Mouse (Mus musculus): ENCODE data around the gene Foxk1. TPM values are rescaled to one million over a fixed set of nuclear protein-coding genes. Genes with fewer than 3 reads are reported as not detected.

Gene Foxk1
- polyA plus RNA-seq (2012; ENCODE audit: low replicate concordance), result 38.7 and 75.2 TPM in 2 replicates

DNA sequence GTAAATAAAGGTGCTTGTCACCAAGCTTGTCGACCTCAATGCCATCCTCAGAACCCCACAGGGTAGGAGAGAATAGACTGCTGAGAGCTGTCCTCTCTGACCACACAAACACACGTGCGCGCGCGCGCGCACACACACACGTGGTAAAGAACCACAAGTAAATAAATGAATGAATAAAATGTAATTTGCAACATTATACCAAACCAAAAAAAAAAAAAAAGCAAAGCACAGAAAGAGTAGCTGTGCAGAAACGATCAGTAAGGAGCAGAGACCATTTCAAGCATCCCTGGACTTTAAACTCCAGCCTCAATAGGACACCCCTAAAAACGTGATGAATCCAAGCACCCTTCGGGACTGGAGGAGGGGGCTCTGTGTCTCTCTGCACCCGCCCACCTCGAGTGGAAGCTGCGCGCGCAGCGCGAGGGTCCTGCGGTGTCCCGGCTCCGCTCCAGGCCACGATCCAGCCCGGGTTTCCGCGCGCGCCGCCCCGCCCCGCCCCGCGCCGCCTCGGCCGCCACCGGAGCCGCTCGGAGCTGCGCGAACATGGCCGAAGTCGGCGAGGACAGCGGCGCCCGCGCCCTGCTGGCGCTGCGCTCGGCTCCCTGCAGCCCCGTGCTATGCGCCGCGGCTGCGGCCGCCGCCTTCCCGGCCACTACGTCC, at the start of gene Foxk1:
Foxk1 (plus strand) TSS at position 517 of the 660 bp plus-strand sequence.

DNA sequence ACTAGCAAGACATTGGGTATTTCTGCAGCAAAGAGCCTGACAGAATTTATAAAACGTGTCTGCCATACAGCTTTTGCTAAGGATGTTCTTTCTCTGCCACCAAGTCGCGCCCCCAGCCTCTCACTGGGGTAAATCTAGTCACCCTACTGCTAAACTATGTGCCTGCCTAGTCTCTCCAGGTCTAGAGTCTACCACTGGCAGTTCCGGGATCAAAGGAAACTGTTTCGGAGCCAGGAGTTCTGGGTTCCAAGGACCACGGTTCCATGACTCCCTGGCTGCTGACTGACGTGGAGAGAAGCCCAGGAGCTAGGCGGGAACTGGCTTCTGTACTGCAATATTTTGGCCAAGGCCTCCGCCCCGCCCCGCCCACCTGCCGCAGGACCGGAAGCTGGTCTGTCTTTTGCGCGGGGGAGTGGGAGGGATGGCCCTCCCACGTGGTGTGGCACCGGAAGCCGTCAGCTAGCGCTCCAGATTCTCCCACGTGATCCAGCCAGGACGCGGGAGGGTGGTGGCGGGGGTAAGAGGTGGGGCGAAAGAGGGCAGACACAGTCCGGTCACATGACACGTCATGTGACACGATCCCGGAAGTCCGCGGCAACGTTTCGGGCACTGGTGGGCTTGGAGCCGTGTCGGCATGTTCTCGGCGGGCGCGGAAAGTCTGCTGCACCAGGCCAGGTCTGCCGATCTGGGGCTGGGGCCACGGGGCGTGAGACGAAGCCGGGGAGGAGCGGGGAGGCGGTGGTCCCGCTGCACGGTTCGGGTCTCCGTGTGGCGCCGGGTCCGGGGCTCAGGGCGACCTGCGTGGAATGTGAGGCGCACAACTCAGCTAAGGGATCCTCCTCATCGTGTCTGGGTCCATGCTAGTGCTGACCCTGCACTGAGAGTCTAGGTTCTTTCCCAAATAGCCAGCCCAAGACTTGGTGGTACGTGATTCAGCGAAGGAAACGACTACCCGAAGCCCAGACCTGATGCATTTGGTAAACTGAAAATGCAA, 62.5 kb downstream of the Foxk1 start, which contains the start of gene Ap5z1:
Ap5z1 (plus strand) TSS at position 484 of the 994 bp plus-strand sequence.

Other genes with a start within 250 kb of the Foxk1 start
- 22.3 and 34.2 TPM in 2 replicates for gene Ap5z1, start 62.4 kb downstream of the Foxk1 start, polyA plus RNA-seq (2012; ENCODE audit: low replicate concordance)
- not detected in 2 replicates for gene Papolb, start 128.6 kb downstream of the Foxk1 start, polyA plus RNA-seq (2012; ENCODE audit: low replicate concordance)
- 0.13 TPM in 1 of 2 replicates, not detected in the other for gene Radil, start 149.6 kb downstream of the Foxk1 start, polyA plus RNA-seq (2012; ENCODE audit: low replicate concordance)
- gene Mmd2, start 207.3 kb downstream of the Foxk1 start, polyA plus RNA-seq (2012; ENCODE audit: low replicate concordance), result not detected in 2 replicates
- 25.8 and 28.2 TPM in 2 replicates for gene Wipi2, start 226.2 kb downstream of the Foxk1 start, polyA plus RNA-seq (2012; ENCODE audit: low replicate concordance)

Data from leukemia stem cell, adult 10-12 weeks (primary cell).